Mouse (Mus musculus): ENCODE measurements around the gene Gm5039. TPM values are rescaled to one million over a fixed set of nuclear protein-coding genes. Genes with fewer than 3 reads are reported as not detected.

The Gm5039 gene
- not detected for polyA plus RNA-seq (2017; shearing (Covaris generic))

GRCm38 (mm10) chr12:88323926-88324325, at the start of gene Gm5039:
Gm5039 (minus strand) TSS chr12:88324026.

DNA sequence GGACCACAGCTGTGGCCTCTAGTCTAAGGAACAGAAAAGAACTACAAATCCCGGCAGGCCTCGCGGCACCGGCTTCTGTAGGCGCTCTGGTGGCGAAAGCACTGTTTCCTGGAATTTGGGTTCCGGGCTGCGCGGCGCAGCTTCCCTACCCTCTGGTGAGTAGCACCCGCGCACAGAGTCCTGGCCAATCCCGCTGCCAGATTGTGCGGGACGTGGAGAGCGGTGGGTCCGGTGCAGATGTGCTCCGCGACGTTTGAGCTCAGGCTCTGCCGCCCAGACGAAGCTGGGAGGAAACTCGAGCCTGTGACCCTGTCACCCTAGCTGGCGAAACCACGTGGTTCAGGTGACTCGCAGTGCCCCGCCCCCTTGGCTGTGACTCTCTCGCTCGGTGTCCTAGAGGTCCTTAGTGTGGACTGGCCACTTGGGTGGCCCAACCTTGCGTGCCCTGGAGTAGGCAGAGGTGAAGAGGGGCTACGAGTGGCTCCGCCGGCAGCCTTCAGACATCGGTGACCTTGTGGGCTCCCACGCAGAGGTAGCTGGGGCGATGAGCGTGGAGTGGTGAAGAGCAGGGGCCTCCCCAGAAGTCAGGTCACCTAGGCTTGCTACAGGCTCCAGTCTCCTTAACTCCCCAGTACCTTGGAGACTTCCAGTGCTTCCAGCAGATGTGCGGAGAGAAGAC, 36.8 kb upstream of the Gm5039 start, which contains the start of gene Adck1:
Gene Adck1, plus strand, starts transcription at position 114 of the 679 bp plus-strand sequence.

GRCm38 (mm10) chr12:88274400-88274799, 49.4 kb downstream of the Gm5039 start, which contains the start of gene Gm5662:
Gm5662 (minus strand) TSS chr12:88274500.

Other genes with a start within 250 kb of the Gm5039 start
- gene Gm16368, start 240.3 kb downstream of the Gm5039 start, polyA plus RNA-seq (2017; shearing (Covaris generic)): not detected
- gene Gm10436, start 141.9 kb downstream of the Gm5039 start, polyA plus RNA-seq (2017; shearing (Covaris generic)): not detected
- not detected for gene Gm8332, start 73.9 kb downstream of the Gm5039 start, polyA plus RNA-seq (2017; shearing (Covaris generic))
- gene Gm5662, start 49.5 kb downstream of the Gm5039 start, polyA plus RNA-seq (2017; shearing (Covaris generic)): 0.32 TPM
- 16.5 TPM for gene Adck1, start 36.5 kb upstream of the Gm5039 start, polyA plus RNA-seq (2017; shearing (Covaris generic))